Mouse (Mus musculus) liver, embryonic 11.5 days (tissue): ENCODE data around the gene Sult1d1. TPM values are rescaled to one million over a fixed set of nuclear protein-coding genes. Genes with fewer than 3 reads are reported as not detected.

ENCODE experiments used
- ATAC-seq: fragments of 200-750 bp; cut with Nextera tagmentation; replicated peaks from 2 replicates; pipeline ENCODE4 v1.8.0; 2017; ENCODE audit warnings: moderate number of reproducible peaks, mild to moderate bottlenecking, moderate TSS enrichment, moderate library complexity; ENCODE audit not compliant: low FRiP score
- DNase-seq: peaks from one replicate; pipeline ENCODE4 v3.0.0-alpha.2; 2017; ENCODE audit warnings: low spot score
- H3K27ac ChIP-seq: fragments of 300-500 bp; sonication (generic); 2 replicates; pipeline ENCODE4 v1.5.1; 2014; ENCODE audit warnings: mild to moderate bottlenecking, low read depth, low read length, control low read depth
- H3K27me3 ChIP-seq: fragments of 300-500 bp; sonication (generic); replicated peaks from 2 replicates; pipeline ENCODE4 v1.6.1; 2014; ENCODE audit warnings: low read length, mixed read lengths; ENCODE audit not compliant: control insufficient read depth, insufficient read depth
- H3K36me3 ChIP-seq: fragments of 300-500 bp; sonication (generic); 2 replicates; pipeline ENCODE4 v1.6.1; 2014; ENCODE audit warnings: mild to moderate bottlenecking, low read length, moderate library complexity, mixed read lengths; ENCODE audit not compliant: control insufficient read depth, insufficient read depth
- H3K4me1 ChIP-seq: fragments of 300-500 bp; sonication (generic); replicated peaks from 2 replicates; pipeline ENCODE4 v1.6.1; 2014; ENCODE audit warnings: low read length, mixed read lengths; ENCODE audit not compliant: control insufficient read depth, insufficient read depth
- H3K4me2 ChIP-seq: fragments of 300-500 bp; sonication (generic); 2 replicates; pipeline ENCODE4 v1.6.1; 2014; ENCODE audit warnings: mild to moderate bottlenecking, control low read depth, moderate library complexity
- H3K4me3 ChIP-seq: fragments of 300-500 bp; sonication (generic); 2 replicates; pipeline ENCODE4 v1.5.1; 2014; ENCODE audit warnings: low read depth, low read length, control low read depth
- H3K9ac ChIP-seq: fragments of 300-500 bp; sonication (generic); 2 replicates; pipeline ENCODE4 v1.6.1; 2014; ENCODE audit warnings: low read depth, low read length, control low read depth
- H3K9me3 ChIP-seq: fragments of 300-500 bp; sonication (generic); 2 replicates; pipeline ENCODE4 v1.6.1; 2016; ENCODE audit warnings: low read length, inconsistent platforms, mixed read lengths; ENCODE audit not compliant: control insufficient read depth
- WGBS: fragments of 180-500 bp; shearing (Covaris S2); extraction: QIAGEN DNeasy Blood & Tissue Kit; methylation state at CpG from one replicate; pipeline ENCODE4 v1.1.7; 2014; 5-methylcytosine and 5-hydroxymethylcytosine counted together
- polyA plus RNA-seq: library from polyadenylated mRNA; unstranded; fragments of >200 nt; fragmentation: Nextera tagmentation; extraction: Ambion mirVana; gene quantifications from 2 replicates; pipeline ENCODE4 v1.2.1, GENCODE M21; 2014

Gene Sult1d1
- polyA plus RNA-seq, 1 experiment from 2014 or later, result 0.96 TPM

DNA sequence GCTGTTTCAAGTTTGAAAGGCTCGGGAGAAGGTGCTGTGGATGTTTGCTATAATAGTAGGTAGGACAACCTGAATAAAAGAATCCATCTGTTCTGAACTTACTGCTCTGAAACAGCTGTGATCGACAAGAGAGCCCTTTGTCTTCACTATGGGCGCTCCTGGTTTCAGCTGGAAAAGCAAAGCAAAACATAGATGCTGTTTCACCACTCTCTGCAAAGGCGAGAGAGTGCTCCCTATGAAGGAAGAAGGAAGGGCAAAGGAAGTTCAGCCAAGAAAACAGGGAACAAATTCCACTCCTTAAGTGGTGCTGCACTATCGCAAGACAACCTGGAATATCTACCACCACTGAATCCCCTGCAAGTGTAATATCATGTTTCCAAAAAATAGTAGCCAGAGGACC is 4.7 kb upstream of the Sult1d1 start:
- Histone ChIP-seq H3K9ac (no peak overlapping the region), H3K9me3 (no peaks in the 10 kb centered on the region), H3K4me1 (no peaks in the 10 kb centered on the region), H3K27ac (no peak overlapping the region), H3K4me2 (no peak overlapping the region), H3K36me3 (no peaks in the 10 kb centered on the region), H3K27me3 (no peaks in the 10 kb centered on the region), H3K4me3 (no peak overlapping the region)
- DNase-seq, result no peak
- WGBS, result 71% methylated on average over 5 of the region's 5 CpGs
- ATAC-seq, result no peak

DNA sequence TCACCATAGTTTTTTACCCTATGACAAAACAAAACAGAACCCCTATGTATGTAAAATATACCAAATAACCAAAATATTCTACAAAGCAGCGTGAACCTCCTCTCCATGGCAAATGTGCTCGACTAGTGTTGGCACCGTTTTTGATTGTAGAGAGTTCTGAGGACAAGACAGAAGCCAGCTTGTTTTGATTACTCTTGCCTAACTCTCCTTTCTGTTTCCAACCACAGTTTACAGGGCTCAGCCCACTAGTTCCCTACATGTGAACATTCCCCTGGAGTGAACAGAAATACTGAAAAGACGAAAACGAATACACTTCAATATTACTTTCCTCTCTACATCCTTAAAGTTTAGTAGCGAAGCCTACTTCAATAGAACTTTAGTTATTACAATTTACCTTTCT is 4.0 kb upstream of the Sult1d1 start:
- DNase-seq, result no peak
- Histone ChIP-seq H3K9me3 (no peaks in the 10 kb centered on the region), H3K36me3 (no peaks in the 10 kb centered on the region), H3K27ac (no peak overlapping the region), H3K4me2 (no peak overlapping the region), H3K9ac (no peak overlapping the region), H3K4me3 (no peak overlapping the region), H3K4me1 (no peaks in the 10 kb centered on the region), H3K27me3 (no peaks in the 10 kb centered on the region)
- ATAC-seq, result no peak
- WGBS, result 84% methylated on average over 6 of the region's 6 CpGs

DNA sequence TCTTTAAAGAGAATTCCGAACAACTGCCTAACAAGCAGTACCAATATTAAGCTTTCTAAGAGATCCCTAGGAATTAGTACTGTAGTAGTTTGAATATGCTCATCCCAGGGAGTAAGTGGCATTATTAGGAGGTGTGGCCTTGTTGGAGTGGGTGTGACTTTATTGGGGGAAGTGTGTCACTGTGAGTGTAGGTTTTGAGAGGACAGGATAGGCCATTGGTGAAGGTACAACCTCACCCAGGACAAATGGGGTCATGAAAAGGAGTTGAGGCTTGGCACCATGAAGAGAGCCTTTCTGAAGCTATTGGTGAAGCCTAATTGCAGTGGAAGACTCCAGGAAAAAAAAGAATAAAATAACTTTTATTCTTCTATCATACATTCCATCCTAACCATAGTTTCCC is 1.5 kb downstream of the Sult1d1 start:
- DNase-seq (no peak), ATAC-seq (no peak)
- 88% methylated on average over 1 of the region's 1 CpGs for WGBS
- no peak overlapping the region for H3K4me3 ChIP-seq
- H3K27ac ChIP-seq, result no peak overlapping the region
- H3K9ac ChIP-seq, result no peak overlapping the region
- H3K9me3 ChIP-seq, result no peaks in the 10 kb centered on the region
- no peaks in the 10 kb centered on the region for H3K36me3 ChIP-seq
- H3K4me2 ChIP-seq, result no peak overlapping the region
- H3K4me1 ChIP-seq, result no peaks in the 10 kb centered on the region
- no peaks in the 10 kb centered on the region for H3K27me3 ChIP-seq

DNA sequence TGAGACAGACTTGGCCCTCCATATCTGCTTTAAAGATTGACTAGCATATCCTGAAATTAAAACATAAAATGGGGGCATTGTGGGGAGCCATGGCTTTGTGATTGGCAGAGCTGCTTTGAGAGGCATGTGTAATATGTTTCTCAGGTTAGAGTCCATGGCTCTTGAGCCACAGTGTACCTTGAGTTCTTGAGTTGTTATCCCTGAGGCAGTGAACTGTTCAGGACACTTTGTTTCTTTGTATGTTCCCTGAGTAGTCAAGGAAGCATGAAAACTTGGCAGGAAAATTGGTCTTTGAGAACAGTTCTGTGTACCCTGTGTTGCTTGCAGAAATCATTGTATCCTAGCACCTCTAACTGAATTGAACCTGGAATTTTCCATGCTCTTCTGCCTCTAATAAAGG is 5.9 kb downstream of the Sult1d1 start:
- H3K4me2 ChIP-seq, result no peak overlapping the region
- no peak overlapping the region for H3K4me3 ChIP-seq
- ATAC-seq (no peak), DNase-seq (no peak)
- H3K36me3 ChIP-seq, result no peaks in the 10 kb centered on the region
- no peaks in the 10 kb centered on the region for H3K27me3 ChIP-seq
- H3K4me1 ChIP-seq, result no peaks in the 10 kb centered on the region
- no peaks in the 10 kb centered on the region for H3K9me3 ChIP-seq
- no peak overlapping the region for H3K27ac ChIP-seq
- H3K9ac ChIP-seq, result no peak overlapping the region

DNA sequence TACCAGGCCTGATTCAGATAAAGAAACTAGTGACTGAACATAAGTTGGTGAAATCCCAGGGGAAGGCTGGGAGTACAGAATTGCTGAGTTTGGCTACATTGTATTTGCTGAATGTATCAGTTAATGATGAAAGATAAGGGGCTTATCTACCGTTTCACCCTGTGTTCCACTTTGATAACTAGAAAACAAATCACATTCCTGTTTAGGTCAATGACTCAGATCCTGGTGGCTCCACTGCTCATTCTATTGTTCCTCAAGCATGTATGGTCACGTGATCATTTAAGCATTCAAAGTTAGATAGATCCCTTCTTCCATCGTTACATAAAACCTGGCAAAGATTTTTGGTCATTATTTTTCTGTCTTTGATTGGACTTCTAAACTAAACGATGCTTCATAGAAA is 6.3 kb downstream of the Sult1d1 start:
- Histone ChIP-seq H3K4me3 (no peak overlapping the region), H3K4me1 (no peaks in the 10 kb centered on the region), H3K9ac (no peak overlapping the region), H3K36me3 (no peaks in the 10 kb centered on the region), H3K27me3 (no peaks in the 10 kb centered on the region), H3K9me3 (no peaks in the 10 kb centered on the region), H3K27ac (no peak overlapping the region), H3K4me2 (no peak overlapping the region)
- WGBS, result 61% methylated on average over 4 of the region's 4 CpGs
- ATAC-seq, result no peak
- no peak for DNase-seq

DNA sequence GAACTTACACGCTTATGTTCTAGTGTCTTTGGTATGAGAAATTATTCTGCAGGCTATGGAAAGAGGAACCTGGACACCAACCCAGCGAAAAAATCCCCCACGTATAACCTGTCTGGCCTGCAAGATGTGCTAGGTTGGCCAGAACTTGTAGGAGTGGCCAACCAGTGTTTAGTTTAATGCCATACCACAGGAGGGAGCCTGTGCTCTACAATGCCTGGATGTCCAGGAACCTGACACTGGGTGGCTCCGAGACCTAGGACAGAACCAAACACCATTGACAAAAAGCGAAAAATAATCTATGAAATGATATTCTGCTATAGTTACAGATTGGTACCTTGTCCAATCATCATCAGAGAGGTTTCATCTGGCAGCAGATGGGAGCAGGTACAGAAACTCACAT is 8.7 kb downstream of the Sult1d1 start:
- 67% methylated on average over 5 of the region's 5 CpGs for WGBS
- Histone ChIP-seq H3K9ac (no peak overlapping the region), H3K4me2 (no peak overlapping the region), H3K36me3 (no peaks in the 10 kb centered on the region), H3K9me3 (no peaks in the 10 kb centered on the region), H3K4me3 (no peak overlapping the region), H3K4me1 (no peaks in the 10 kb centered on the region), H3K27me3 (no peaks in the 10 kb centered on the region), H3K27ac (no peak overlapping the region)
- DNase-seq (no peak), ATAC-seq (no peak)

DNA sequence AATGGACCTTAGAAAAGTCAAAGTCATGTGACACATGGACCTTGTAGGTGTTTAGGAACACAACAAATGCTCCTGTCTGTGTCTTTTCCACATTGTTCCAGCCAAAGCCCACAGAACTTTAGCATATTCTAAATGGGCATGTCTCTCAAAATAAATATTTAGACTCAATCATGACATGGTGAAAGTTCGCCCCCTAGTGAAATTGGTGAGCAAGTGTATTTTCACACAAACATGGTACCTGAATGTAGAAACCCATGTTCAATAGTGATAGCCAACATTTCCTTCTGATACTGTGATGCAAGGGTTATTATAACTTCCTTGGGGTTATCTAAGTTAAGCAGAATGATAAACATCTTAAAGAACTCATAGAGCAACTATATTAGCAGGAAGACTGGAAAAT is 17.9 kb downstream of the Sult1d1 start:
- Histone ChIP-seq H3K4me3 (no peak overlapping the region), H3K4me2 (no peak overlapping the region), H3K9ac (no peak overlapping the region), H3K27me3 (no peaks in the 10 kb centered on the region), H3K4me1 (no peaks in the 10 kb centered on the region), H3K27ac (no peak overlapping the region), H3K9me3 (no peaks in the 10 kb centered on the region), H3K36me3 (no peaks in the 10 kb centered on the region)
- ATAC-seq (no peak), DNase-seq (no peak)
- 9% methylated on average over 1 of the region's 1 CpGs for WGBS

DNA sequence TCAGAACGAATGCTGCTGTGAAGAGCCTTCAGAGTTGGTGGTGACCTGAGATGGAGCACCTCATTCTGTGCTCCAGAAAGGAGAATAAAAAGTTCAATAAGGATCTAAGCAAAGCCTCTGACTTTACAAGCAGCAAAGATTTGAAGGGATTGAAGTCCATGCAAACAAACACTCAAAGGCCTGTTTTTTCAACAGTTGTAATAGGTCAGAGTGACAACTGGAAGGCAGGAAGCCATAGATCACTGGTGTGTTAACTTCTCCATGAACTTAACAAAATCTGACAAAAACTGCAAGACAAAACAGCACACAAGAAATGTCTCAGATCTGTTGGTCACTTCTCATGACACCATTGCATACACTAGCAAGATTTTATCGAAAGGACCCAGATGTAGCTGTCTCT is 30.7 kb downstream of the Sult1d1 start, which contains the start of gene Sult1b1:
Gene Sult1b1, minus strand, starts transcription at position 85 of the 400 bp plus-strand sequence.
- ATAC-seq (no peak), DNase-seq (no peak)
- Histone ChIP-seq H3K27me3 (no peaks in the 10 kb centered on the region), H3K4me1 (no peaks in the 10 kb centered on the region), H3K9ac (no peak within 1 kb of the TSS), H3K4me2 (no peak within 1 kb of the TSS), H3K27ac (no peak within 1 kb of the TSS), H3K4me3 (no peak within 1 kb of the TSS), H3K9me3 (no peaks in the 10 kb centered on the region), H3K36me3 (no peaks in the 10 kb centered on the region)
- 86% methylated on average over 2 of the region's 2 CpGs for WGBS

DNA sequence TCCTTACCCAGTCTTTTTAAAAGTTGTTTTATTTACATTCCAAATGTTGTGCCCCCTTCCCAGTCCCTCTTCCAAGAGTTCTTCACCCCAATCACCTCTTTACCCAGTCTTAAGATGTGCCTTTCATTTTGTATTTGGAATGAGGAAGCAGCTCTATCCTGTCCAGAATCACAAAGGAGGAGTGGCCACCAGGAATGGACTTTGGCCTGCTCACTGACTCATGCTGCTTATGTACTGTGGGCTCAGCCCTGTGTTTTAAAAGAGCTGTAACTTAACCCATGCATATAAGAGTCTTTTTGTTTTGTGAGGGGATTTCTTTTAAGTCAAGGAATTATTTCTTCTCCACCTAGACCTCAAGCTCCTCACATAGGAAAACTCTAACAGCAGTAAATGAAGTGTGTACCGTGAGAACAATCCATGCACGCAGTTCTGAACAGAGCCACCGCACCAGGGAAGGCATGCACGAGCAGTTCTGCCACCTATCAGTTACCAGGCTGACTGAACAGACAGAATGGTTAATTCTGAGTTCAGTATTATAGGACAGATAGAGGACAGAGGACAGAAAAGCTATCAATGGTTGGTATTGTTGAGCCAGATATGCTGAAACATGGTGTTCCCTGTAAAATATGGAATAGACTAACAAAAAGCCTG is 32.7 kb downstream of the Sult1d1 start:
- Histone ChIP-seq H3K36me3 (no peaks in the 10 kb centered on the region), H3K4me2 (no peak overlapping the region), H3K4me3 (no peak overlapping the region), H3K27me3 (no peaks in the 10 kb centered on the region), H3K27ac (no peak overlapping the region), H3K9me3 (no peaks in the 10 kb centered on the region), H3K4me1 (no peaks in the 10 kb centered on the region), H3K9ac (no peak overlapping the region)
- ATAC-seq, result peak; percentile 77
- DNase-seq, result no peak
- 76% methylated on average over 4 of the region's 4 CpGs for WGBS
